Mouse (Mus musculus) myocyte (in vitro differentiated cells): Measurements from ENCODE around the gene Tmem45b.

Experiments
- CEBPB ChIP-seq: IDR thresholded peaks from 2 replicates; pipeline ENCODE4 v1.6.1; 2011; ENCODE audit warnings: mild to moderate bottlenecking, moderate library complexity; ENCODE audit not compliant: poor library complexity, insufficient read depth, severe bottlenecking
- E2F4 ChIP-seq: IDR thresholded peaks from one replicate; pipeline ENCODE4 v1.6.1; 2011; ENCODE audit warnings: mild to moderate bottlenecking, control low read depth, moderate library complexity; ENCODE audit not compliant: insufficient read depth
- MAX ChIP-seq: IDR thresholded peaks from one replicate; pipeline ENCODE4 v1.6.1; 2011; ENCODE audit warnings: low read depth, mild to moderate bottlenecking, control low read depth
- MYOD1 ChIP-seq, 3 experiments: IDR thresholded peaks; one replicate each; pipeline ENCODE4 v1.6.1; 2011; ENCODE audit warnings: control low read depth in 2 of 3, low read depth in 2 of 3, mild to moderate bottlenecking in 2 of 3, moderate library complexity in 1 of 3; ENCODE audit not compliant: insufficient read length in 2 of 3, control insufficient read depth in 1 of 3
- MYOG ChIP-seq, 3 experiments: IDR thresholded peaks; one replicate each; pipeline ENCODE4 v1.6.1; 2011; ENCODE audit warnings: control low read depth in 2 of 3, low read depth in 2 of 3, mild to moderate bottlenecking in 2 of 3; ENCODE audit not compliant: insufficient read length in 2 of 3, control insufficient read depth in 1 of 3, insufficient read depth in 1 of 3
- POLR2A ChIP-seq: IDR thresholded peaks from one replicate; pipeline ENCODE4 v1.6.1; 2011; ENCODE audit warnings: low read depth, mild to moderate bottlenecking, control low read depth, moderate library complexity; ENCODE audit not compliant: insufficient read length
- POLR2AphosphoS2 ChIP-seq: IDR thresholded peaks from one replicate; pipeline ENCODE4 v1.6.1; 2011; ENCODE audit warnings: low read depth, control low read depth; ENCODE audit not compliant: insufficient read length
- REST ChIP-seq: IDR thresholded peaks from one replicate; pipeline ENCODE4 v1.6.1; 2011; ENCODE audit warnings: mild to moderate bottlenecking, control low read depth, moderate library complexity; ENCODE audit not compliant: insufficient read depth, insufficient read length
- SRF ChIP-seq: IDR thresholded peaks from one replicate; pipeline ENCODE4 v1.6.1; 2011; ENCODE audit warnings: low read depth; ENCODE audit not compliant: control insufficient read depth, insufficient read length
- TCF12 ChIP-seq: IDR thresholded peaks from one replicate; pipeline ENCODE4 v1.6.1; 2011; ENCODE audit warnings: mild to moderate bottlenecking, control low read depth; ENCODE audit not compliant: poor library complexity, insufficient read depth, severe bottlenecking
- TCF3 ChIP-seq: IDR thresholded peaks from one replicate; pipeline ENCODE4 v1.6.1; 2011; ENCODE audit warnings: low read depth, control low read depth; ENCODE audit not compliant: insufficient read length
- USF1 ChIP-seq: IDR thresholded peaks from one replicate; pipeline ENCODE4 v1.6.1; 2011; ENCODE audit warnings: low read depth, mild to moderate bottlenecking, control low read depth, moderate library complexity

- TF ChIP-seq USF1 (no peak), POLR2A (no peak), E2F4 (no peak), POLR2AphosphoS2 (no peak), MYOG (IDR thresholded peaks at IDR 0.05; ENCODE audit: control insufficient read depth in 1 of 3, insufficient read depth in 1 of 3, insufficient read length in 2 of 3, low read depth in 2 of 3) (no peak), MAX (no peak), CEBPB (no peak), MYOD1 (IDR thresholded peaks at IDR 0.05; ENCODE audit: control insufficient read depth in 1 of 3, insufficient read length in 2 of 3, low read depth in 2 of 3) (no peak), SRF (no peak), TCF12 (no peak), REST (no peak), TCF3 (no peak)
Measured at GRCm38 (mm10) chr9:31385500-31385869, 78.8 kb downstream of the Tmem45b start.
